Mouse (Mus musculus): ENCODE data around the gene Nkd2.

Nkd2 gene

DNA sequence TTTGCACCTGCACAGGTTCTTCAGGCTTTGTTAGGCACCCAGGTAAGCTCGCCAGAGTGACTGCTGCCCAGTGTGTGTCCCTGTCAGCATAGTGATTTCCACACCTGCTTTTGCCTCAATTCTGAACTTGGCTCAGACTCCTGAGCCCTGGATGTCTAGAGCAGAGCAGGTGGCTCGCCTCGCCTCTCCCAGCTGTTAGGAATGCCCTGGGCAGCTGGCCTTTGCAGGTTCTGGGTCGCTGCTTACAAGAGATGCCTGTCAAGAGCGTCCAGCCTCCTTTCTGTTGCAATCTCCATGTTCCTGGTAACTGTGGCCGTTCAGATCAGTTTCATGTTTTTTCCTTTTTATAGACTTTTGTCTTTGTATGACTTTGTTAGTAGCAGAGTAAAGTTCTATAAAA is 31.1 kb downstream of the Nkd2 start:
- DNase-seq (ENCODE audit: low spot score): no peak

DNA sequence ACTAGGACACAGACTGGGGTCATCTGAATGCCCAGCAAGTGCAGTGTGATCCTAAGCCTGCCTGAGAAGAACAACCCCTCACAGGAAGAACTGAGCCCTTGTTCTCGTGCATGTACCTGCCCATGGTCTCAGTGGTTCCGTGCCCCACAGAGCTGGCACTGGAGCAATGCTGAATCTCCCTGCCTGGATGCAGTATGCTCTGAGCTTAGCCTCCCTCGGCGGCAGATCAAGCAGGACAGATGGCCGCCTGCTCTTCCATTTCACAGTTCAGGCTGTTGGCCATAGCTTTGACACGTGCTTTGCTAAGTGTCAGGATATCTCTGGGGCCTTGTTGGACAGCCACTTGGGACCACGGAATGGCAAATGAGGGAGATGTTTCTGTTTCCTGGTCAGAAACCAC is 33.2 kb downstream of the Nkd2 start:
- no peak for DNase-seq (ENCODE audit: low spot score)

DNA sequence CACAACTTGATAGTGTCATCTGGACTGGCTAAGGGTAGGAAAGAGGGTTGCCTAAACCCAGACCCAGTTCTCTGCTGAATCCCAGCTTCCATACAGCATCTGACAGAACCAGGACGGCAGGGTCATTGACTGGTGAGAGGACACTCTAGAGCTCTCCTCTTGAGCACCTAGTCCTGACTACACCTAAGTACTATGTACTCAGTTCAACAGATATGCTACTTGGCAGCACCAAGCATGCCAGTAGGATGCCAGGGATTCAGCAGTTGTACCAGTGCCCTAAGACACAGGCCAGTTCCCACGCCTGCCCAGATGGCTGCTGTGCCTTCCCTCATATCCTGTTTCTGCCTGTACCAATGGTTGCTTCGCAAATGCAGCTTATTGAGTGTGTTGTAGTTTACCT is 34.5 kb downstream of the Nkd2 start:
- DNase-seq (ENCODE audit: low spot score): no peak

DNA sequence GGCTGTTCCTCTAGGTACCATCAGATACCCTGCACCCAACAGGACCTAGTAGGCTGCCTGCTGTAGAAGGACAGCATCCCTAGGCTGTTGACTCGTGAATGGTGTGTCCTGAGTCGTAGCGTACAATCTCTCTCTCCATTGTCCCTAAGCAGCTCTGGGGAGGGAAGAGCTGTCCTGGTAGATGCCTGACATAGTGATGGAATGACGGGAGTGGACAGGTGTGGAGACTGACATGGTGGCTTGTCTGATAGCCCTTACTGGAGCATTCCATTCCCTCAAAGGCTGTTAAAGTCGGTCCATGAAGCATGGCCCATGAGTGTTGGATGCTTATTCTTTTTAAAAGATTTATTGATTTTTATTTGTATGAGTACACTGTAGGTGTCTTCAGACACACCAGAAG is 42.5 kb downstream of the Nkd2 start:
- no peak for DNase-seq (ENCODE audit: low spot score)

DNA sequence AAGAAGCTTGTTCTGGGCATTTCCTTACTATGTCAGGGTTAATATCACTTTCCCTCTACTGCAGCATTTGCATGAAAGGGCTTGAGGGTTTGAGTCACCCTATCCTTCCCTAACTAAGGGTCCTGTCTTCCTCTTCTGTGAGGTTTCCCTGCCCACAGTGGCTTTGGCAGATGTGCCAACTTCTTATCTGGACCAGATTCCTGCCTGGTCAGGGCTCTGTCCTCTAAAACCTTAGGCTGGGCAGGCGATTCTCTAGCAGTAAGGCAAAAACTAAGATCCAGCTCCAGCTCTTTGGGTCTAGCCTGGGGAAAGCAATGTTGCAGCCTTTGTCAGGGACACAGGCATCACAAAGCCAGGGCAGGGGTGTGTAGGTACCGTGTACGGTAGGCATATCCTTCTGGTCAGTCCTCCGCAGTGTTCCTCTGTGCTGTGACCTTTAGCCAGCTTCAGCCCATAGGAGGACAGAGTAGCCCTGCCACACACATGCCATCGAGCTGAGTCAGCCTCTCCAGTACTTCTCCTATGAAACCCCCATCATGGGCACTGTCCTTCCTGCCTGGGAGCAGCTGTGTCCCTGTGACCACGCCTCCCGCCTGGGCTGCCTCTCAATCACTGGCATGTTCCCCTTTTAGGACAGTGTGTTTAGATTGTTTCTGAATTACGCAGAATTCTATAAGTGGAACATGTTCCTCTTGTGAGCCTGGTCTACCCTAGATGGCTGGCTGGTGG is 43.8 kb downstream of the Nkd2 start:
- no peak for DNase-seq (ENCODE audit: low spot score)

DNA sequence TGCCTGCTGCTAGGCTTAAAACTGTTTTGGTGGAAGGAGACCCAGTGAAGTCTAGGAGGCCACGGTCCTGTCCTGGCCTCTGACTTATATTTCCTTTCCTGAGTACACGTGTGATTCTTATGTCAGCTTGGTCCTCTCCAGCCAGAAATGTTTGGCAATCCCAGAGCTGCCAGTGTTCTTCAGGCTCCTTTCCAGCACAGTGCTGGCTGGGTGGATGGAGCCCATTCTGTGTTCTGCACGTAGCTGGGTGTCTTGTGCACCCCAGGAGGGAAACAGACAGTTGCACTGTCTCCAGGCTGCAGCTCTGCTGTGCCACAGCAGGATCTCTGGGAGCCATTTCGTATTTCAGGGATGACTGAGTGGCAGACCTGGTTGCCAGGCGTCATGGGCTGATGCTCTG is 48.3 kb downstream of the Nkd2 start:
- DNase-seq (ENCODE audit: low spot score): no peak

DNA sequence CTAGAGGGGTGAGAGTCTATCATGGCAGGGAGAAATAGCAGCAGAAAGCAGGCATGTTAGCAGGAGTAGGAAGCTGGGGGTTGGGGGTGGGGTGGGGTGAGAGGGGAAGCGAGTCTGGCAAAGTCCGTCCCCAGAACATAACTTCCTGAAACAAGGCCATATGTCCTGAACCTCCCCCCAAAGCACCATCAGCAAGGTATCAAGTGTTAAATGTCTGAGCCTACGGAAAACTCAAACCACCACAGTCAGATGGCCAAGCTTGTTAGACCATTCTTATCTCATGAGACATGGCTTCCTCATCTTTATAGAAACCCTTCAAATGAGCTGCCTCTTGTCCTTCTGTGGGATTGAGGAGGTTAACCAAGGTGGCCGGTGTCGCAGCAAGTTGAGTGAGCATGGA is 54.3 kb downstream of the Nkd2 start:
- no peak for DNase-seq (ENCODE audit: low spot score)

DNA sequence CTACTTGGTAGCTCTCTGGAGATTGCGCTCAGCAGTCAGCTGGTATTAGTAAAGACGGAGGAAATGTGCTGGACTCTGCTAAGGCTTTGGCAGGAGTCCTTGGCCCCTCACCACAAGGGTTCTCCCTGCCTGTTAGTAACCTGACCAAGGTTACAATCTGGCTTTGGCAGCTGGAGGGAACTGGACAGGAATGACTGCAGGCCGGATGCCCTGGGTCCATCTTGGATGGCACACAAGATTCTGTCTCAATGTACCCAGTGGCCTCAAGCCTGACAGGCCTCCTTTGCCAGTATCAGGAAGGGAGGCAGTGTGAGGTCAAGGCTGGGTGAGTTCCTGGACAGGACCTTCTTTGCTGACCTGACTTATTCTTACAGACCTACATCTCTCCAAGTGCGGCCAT is 55.3 kb downstream of the Nkd2 start:
- no peak for DNase-seq (ENCODE audit: low spot score)

DNA sequence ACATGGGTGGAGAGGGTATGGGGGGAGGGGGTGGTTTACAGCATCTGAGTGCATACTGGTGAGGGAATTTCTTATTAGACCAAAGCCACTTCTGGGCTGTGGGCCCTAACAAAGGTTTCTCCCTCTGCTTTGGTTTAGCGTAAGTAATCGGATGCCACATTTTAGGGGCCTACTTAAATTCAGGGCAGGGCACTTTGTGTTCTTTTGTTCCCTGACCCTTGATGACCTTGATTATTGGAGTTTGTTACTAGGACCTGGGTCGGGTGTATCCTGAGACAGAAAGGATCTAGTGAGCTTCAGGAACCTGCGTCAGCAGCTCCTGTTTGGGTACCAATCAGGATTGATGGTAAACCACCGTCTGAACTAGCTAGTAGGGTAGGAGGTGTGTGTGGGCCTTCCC is 64.9 kb downstream of the Nkd2 start:
- DNase-seq (ENCODE audit: low spot score): no peak

DNA sequence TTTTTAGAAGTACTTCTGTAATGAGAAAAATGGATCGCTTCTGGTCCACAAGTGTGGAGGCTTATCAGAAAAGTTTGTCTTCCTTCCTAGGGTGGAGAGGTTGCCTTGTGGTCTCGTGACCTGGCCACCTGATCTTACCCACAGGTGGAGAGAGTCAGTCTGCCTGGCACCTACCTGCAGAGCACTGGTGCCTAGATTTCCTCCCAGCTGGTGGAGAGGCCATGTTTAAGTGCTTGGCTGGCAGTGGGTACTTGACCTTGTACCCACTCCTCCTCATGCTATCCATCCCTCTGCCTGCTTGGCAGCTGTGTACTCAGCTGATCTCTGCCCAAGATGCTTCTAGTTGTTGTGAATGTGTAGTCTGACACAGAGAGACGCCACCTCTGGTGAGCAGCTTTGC is 69.9 kb downstream of the Nkd2 start:
- no peak for DNase-seq (ENCODE audit: low spot score)

DNA sequence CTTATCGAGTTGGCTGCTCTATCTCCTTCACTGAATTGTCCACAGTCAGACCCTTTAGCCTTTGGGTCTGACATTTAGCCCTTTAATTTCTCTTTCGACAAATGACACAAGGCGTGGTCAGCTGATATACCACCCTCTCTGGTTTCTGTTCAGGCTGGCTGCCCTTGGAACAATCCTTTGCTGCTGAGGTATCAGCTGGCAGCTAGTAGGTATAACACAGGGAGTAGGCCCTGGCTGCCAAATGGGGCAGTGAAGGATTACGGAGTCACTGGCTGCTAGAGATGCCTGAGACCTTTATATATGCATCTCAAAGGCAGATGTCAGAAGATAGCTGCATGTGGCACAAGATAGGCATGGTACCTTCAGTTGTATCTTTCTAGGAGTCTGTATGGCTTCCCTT is 71.6 kb downstream of the Nkd2 start:
- no peak for DNase-seq (ENCODE audit: low spot score)

DNA sequence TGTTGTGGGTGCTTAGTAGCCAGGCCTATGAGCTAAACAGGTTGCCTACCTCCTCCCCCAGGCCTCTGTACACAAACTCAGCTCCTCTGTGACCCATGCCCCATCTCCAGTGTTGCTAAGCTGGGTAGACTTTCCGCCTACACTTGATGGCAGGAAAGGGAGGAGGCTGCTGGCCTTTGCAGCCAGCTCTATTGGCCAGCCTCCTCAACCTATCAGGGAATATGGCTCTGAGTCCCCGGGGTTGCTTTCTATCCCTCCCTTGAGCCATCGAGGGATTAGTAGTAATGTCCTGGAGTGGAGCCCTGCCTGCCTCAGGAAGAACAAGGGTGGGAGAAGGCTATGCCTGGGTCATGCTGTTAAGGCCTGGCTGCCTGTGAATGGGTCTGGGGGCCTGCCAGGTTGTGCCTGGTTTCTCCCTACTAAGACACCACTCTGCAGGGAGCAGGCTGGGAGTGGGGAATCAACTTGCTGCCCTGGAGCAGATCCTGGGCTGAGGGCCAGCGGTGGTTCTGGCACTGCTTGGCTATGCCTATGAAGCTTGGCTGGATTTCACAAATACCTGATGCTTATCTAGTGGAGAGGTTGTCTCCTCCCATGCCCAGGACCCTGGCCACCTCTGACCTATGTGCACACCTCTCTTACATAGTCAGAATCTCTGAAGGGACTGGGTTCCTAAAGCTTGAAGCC is 73.8 kb downstream of the Nkd2 start:
- DNase-seq (ENCODE audit: low spot score): no peak

DNA sequence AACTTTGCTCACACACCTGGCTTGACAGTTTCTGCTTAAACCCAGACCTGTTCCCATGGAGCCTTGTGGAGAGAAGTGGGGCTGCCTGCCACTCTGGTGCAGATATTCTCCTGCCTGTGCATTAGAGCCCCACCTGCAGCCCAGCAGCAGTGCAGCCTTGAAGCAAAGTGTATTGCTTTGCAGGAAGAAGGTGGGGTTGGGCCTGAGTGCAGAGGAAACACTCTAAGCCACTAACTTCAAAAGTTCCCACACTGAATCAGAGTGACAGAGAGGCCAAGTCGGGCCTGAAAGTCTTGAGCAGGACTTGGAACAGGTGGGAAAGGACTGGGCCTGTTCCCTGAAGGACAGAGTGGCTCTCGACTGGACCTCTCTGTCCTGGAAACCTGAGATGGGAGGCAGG is 74.8 kb downstream of the Nkd2 start:
- no peak for DNase-seq (ENCODE audit: low spot score)

DNA sequence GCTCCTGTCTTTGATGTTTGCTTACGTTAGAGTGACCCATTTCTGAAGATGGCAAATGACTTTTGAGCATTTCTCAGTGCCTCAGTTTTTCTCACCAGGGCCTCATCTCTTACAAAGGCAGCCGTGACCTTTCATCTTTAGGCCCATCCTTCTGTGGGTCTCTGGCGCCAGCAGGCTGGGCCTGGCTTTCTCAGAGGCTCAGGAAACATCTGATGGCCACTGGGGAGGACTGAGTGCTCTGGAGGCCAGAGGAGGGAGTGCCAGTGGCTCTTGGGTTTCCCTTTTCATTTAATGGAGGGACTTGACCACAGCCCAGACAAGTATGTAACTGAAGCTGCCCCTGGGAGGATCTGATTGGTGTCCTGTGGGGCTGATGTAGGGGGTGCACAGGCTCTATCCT is 76.3 kb downstream of the Nkd2 start:
- DNase-seq (ENCODE audit: low spot score): peak; percentile 32

DNA sequence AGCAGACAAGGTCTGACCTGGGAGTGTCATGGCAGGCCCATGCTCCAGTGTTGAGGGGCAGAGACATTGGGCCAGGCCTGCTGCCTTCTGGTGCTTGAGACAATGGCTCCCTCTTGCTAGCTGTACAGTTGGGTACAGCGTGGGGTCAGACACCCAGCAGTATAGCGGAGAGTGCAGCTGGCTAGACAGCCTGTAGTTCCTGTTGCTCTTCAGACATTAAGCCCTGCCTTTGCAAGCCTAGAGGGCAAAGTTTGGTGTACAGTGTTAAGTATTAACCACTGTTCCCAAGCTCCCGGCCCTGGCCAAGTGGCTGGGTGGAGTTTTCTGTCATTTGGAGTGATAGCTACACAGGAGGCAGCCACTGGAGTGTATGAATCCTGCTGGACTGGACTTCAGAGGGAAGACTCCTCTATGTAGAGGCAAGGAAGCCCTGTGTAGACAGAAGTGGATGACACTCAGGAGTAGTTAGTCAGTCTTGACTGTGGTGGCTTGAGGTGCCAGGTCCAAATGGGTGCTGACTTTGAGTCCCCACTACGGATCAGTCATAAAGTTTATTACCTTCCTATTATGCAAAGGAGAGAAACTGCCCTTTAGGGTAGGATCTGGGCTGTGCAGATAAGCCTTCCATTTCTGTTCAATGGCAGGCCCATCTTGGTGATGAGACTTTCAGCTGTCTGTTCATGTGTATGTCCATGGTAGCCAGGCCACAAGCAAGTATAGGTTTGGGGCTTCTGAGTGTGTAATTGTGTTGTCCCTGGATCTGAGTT is 77.3 kb downstream of the Nkd2 start:
- peak; percentile 87 for DNase-seq (ENCODE audit: low spot score)
